Mouse (Mus musculus) midbrain, embryonic 15.5 days (tissue): Measurements from ENCODE around the gene Ncf1. TPM values are rescaled to one million over a fixed set of nuclear protein-coding genes. Genes with fewer than 3 reads are reported as not detected.

ENCODE experiments used
- ATAC-seq: fragments of 200-750 bp; cut with Nextera tagmentation; replicated peaks from 2 replicates; pipeline ENCODE4 v1.8.0; 2017; ENCODE audit warnings: moderate TSS enrichment
- H3K27ac ChIP-seq: fragments of 300-500 bp; sonication (generic); 2 replicates; pipeline ENCODE4 v1.5.1; 2015; ENCODE audit warnings: mild to moderate bottlenecking, inconsistent platforms
- H3K27me3 ChIP-seq: fragments of 300-500 bp; sonication (generic); replicated peaks from 2 replicates; pipeline ENCODE4 v1.6.1; 2015; ENCODE audit warnings: inconsistent platforms
- H3K36me3 ChIP-seq: fragments of 300-500 bp; sonication (generic); replicated peaks from 2 replicates; pipeline ENCODE4 v1.6.1; 2015; ENCODE audit warnings: inconsistent platforms
- H3K4me1 ChIP-seq: fragments of 300-500 bp; sonication (generic); 2 replicates; pipeline ENCODE4 v1.6.1; 2015; ENCODE audit warnings: inconsistent platforms
- H3K4me2 ChIP-seq: fragments of 300-500 bp; sonication (generic); 2 replicates; pipeline ENCODE4 v1.6.1; 2015; ENCODE audit warnings: inconsistent platforms, mild to moderate bottlenecking, moderate library complexity
- H3K4me3 ChIP-seq: fragments of 300-500 bp; sonication (generic); 2 replicates; pipeline ENCODE4 v1.5.1; 2015; ENCODE audit warnings: mild to moderate bottlenecking, inconsistent platforms
- H3K9ac ChIP-seq: fragments of 300-500 bp; sonication (generic); 2 replicates; pipeline ENCODE4 v1.6.1; 2015; ENCODE audit warnings: mild to moderate bottlenecking, inconsistent platforms
- H3K9me3 ChIP-seq: fragments of 300-500 bp; sonication (generic); 2 replicates; pipeline ENCODE4 v1.6.1; 2016; ENCODE audit warnings: inconsistent platforms
- WGBS: fragments of 180-500 bp; shearing (Covaris S2); methylation state at CpG from one replicate; pipeline ENCODE4 v1.1.7; 2015; ENCODE audit warnings: mixed read lengths; 5-methylcytosine and 5-hydroxymethylcytosine counted together
- polyA plus RNA-seq: library from polyadenylated mRNA; unstranded; fragments of >200 nt; fragmentation: Nextera tagmentation; extraction: Ambion mirVana; gene quantifications from 2 replicates; pipeline ENCODE4 v1.2.1, GENCODE M21; 2015

The Ncf1 gene
- polyA plus RNA-seq, 1 experiment from 2014 or later: 3.3 TPM

DNA sequence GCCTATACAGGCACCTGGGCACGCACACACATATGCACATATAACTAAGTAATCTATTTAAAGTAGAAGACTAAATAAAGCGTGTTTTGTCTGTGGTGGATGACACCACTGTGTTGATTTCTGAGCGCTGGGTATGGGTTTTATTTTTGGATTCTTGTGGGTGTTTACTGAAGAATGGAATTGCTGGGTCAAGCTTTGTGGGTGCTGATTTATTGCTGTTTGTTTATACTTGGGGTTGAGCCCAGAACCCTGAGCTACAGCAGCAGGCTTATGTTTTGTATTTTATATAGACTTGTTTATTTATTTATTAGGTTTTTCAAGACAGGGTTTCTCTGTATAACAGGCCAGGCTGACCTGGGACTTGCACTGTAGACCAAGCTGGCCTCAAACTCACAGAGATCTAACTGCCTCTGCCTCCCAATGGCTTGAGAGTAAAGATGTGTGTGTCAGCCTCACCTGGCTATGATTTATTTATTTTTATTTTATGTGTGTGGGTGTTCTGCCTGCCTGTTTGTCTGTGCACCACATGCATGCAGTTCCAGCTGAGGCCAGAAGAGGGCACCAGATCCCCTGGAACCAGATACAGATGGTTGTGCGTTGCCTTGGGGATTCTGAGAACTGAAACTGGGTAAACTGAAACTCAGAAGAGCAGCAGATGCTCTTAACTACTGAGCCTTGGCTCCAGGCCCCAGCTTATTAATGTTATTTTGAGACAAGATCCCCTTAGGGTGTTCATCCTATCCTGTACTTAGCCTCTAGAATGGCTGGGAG lies 42.3 kb downstream of the Ncf1 start:
- Histone ChIP-seq H3K27ac (no peak overlapping the region), H3K9ac (no peak overlapping the region), H3K9me3 (no peaks in the 10 kb centered on the region), H3K4me3 (no peak overlapping the region), H3K4me2 (no peak overlapping the region), H3K27me3 (no peaks in the 10 kb centered on the region), H3K36me3 (no peaks in the 10 kb centered on the region), H3K4me1 (peaks cover 12% of the 10 kb centered on the region)
- 77% methylated on average over 4 of the region's 4 CpGs for WGBS
- no peak for ATAC-seq

DNA sequence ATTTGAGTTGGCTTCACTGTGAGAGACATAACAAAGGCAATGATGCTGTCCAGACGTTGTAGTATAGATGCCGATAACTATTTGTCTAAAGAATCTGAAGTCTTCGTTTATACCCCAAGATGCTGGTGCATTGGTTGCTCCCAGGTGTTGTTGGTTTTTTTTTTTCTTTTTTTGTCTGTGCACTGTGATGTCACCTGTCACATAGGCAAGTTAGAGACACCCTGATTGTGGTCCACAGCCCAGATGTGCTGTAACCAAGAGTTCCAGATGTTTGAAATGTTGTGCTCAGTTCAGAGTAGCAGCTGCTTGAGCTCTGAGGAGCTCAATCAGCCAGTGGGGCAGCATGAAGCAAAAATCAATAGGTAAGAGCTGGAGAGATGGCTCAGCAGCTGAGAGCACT lies 43.4 kb downstream of the Ncf1 start:
- Histone ChIP-seq H3K4me2 (no peak overlapping the region), H3K27me3 (no peaks in the 10 kb centered on the region), H3K9ac (no peak overlapping the region), H3K4me3 (no peak overlapping the region), H3K27ac (no peak overlapping the region), H3K9me3 (no peaks in the 10 kb centered on the region), H3K4me1 (peaks cover 12% of the 10 kb centered on the region), H3K36me3 (no peaks in the 10 kb centered on the region)
- WGBS: 92% methylated on average over 3 of the region's 3 CpGs
- no peak for ATAC-seq

DNA sequence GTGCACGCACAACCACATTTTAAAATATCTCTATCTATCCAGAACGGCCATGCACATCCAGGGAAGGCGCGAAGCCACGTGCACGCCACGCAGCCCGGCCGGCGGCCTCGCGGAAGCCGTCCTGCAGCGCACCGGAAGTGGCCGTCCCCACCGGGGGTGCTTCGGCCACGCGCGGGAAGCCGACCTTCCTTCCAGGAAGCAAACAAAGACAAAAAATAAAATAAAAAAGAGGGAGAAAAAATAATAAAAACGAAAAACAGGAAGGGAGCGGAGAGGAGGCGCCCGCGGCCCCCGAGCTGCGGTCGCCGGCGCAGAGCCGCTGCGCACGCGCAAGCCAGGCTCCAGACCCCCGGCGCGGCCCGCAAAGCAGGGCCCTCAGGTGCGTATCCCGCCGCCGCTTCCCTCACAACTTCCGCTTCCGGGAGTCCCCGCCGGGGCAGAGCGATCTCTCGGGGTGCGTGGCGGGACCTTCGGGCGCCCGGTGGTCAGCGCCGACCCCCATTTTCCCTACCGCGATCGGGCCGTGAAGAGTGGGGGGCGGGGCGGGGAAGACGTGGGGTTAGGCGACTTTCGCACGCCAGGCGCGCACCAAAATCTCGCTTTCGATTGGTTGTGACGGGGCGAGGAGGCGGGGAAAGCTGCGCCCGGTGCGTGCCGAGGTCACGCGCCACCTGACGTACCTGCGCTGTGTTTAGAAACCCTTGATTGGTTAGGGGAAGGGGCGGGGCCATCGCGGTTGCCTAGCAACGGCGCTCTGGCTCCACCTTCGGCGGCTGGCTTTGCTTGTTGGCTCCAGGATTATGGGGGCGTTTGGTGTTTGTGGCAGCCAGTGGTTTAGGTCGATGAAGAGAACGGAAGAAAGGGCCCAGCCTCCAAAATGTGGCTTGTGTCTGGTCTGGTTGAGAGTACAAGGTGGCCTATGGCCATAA lies 45.3 kb downstream of the Ncf1 start, which contains the start of gene Gtf2ird2:
TSS of gene Gtf2ird2 (plus strand) at position 140 of the 929 bp plus-strand sequence.
- Histone ChIP-seq H3K36me3 (no peaks in the 10 kb centered on the region), H3K9me3 (no peaks in the 10 kb centered on the region), H3K9ac (peak within 1 kb of the TSS; percentile 83), H3K27ac (peak within 1 kb of the TSS; percentile 95), H3K4me2 (peak within 1 kb of the TSS; percentile 90), H3K4me3 (peak within 1 kb of the TSS; percentile 68), H3K4me1 (peaks cover 12% of the 10 kb centered on the region), H3K27me3 (no peaks in the 10 kb centered on the region)
- ATAC-seq: peak; percentile 96
- WGBS: under 1% methylated on average over 92 of the region's 92 CpGs

DNA sequence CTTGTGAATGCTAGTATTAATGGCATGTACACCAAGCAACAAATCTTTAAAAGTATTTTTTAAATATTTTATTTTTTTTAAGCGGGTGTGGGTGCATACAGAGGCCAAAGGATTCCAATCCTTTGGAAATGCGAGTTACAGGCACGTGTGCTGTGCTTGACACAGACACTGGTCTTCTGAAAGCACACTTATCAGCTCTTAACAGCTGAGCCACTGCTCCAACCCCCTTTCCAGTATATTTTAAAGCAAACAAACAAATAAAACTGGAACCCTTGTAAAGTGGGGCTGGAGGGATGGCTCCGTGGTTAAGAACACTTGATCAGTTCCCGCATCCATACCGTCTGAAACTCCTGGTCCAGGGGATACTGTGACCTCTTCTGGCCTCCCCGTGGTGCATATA lies 46.3 kb downstream of the Ncf1 start:
- H3K4me1 ChIP-seq: peaks cover 12% of the 10 kb centered on the region
- ATAC-seq: no peak
- H3K36me3 ChIP-seq: no peaks in the 10 kb centered on the region
- peak overlapping the region; percentile 95 for H3K27ac ChIP-seq
- H3K27me3 ChIP-seq: no peaks in the 10 kb centered on the region
- H3K9me3 ChIP-seq: no peaks in the 10 kb centered on the region
- peak overlapping the region; percentile 68 for H3K4me3 ChIP-seq
- WGBS: 57% methylated on average over 7 of the region's 7 CpGs
- H3K9ac ChIP-seq: peak overlapping the region; percentile 83
- peak overlapping the region; percentile 90 for H3K4me2 ChIP-seq

DNA sequence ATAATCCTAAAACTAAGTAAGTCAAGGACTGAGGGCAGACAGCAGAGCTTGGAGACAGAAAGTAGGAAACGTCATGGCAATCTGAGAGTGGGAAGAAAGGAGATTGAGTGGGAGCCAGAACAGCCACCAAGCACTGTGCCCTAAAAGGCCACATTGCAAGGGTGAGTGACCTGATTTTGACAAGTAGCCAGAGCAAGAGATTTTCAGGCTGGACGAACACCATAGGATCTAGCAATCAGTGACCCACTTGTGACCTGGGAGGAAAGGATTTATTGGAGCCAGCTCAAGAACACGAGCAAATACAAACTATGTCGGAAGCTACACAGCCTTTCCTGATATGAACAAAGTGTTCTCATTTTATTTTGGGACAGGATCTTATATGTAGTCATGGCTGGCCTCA lies 46.7 kb downstream of the Ncf1 start:
- Histone ChIP-seq H3K27me3 (no peaks in the 10 kb centered on the region), H3K27ac (no peak overlapping the region), H3K4me1 (peaks cover 12% of the 10 kb centered on the region), H3K36me3 (no peaks in the 10 kb centered on the region), H3K4me3 (peak overlapping the region; percentile 68; the same call in 1 of the 2 replicates), H3K4me2 (peak overlapping the region; percentile 90), H3K9me3 (no peaks in the 10 kb centered on the region), H3K9ac (peak overlapping the region; percentile 83; the same call in 1 of the 2 replicates)
- 60% methylated on average over 4 of the region's 4 CpGs for WGBS
- no peak for ATAC-seq

DNA sequence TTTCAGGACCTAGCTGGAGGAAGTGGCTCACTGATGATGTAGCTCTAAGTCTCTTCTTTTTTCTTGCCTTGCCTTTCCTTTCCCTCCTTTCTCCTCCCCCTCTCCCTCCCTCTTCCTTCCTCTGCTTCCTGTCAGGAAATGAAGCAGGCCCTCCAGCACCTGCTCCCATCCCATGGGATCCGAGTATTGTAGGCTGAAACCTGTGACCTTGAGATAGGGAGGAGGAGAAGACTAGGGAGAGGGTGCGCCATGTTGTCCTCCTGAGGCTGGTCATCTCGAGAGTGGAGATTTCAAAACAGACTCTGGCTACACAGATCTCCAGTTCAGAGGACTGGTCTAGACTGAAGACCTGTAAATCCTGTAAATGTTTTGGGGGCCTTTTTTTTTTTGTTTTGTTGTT lies 47.3 kb downstream of the Ncf1 start:
- H3K4me2 ChIP-seq: no peak overlapping the region
- no peak overlapping the region for H3K4me3 ChIP-seq
- H3K4me1 ChIP-seq: peaks cover 12% of the 10 kb centered on the region
- 59% methylated on average over 3 of the region's 3 CpGs for WGBS
- no peaks in the 10 kb centered on the region for H3K9me3 ChIP-seq
- no peak overlapping the region for H3K9ac ChIP-seq
- H3K27ac ChIP-seq: no peak overlapping the region
- no peaks in the 10 kb centered on the region for H3K36me3 ChIP-seq
- no peaks in the 10 kb centered on the region for H3K27me3 ChIP-seq
- no peak for ATAC-seq

DNA sequence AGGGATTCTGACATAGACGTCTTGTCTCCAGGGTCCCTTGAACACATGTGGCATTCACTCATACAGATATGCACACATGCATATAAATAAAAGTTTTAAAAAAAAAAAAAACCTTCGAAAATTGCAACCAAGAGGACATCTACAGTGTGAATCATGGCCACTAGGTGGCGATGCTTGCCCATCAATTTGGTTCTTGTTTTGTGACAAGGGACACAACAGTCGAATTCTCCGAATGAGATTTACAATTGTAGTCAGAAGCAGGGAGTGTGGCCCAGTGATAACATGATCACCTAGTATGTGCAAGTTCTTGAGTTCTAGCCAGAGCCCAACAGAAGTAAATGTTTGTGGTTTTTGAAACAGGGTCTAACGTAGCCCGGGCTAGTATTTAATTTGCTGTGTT lies 49.6 kb downstream of the Ncf1 start:
- H3K4me1 ChIP-seq: peaks cover 23% of the 10 kb centered on the region
- no peaks in the 10 kb centered on the region for H3K36me3 ChIP-seq
- H3K4me2 ChIP-seq: no peak overlapping the region
- H3K27me3 ChIP-seq: no peaks in the 10 kb centered on the region
- no peak overlapping the region for H3K27ac ChIP-seq
- no peak for ATAC-seq
- H3K9ac ChIP-seq: no peak overlapping the region
- H3K4me3 ChIP-seq: no peak overlapping the region
- 25% methylated on average over 7 of the region's 7 CpGs for WGBS
- no peaks in the 10 kb centered on the region for H3K9me3 ChIP-seq

DNA sequence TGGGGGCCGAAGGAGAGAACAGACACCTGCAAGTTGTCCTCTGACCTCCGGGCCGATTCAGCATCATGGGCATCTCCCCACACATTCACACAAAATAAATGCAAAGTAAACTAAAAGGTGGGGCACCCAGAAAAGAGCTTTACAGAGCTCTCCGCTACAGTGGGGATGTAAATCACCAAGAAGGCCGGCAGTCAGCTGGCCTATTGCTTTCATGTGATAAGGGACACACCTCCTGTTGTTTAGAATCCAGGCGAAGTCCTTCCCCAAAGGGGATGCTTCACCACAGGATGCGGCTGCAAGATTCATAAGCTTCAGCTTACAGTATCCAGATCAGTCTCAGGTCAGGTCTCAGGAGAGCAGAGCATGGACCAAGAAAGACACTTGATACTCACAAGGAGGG lies 50.9 kb downstream of the Ncf1 start:
- Histone ChIP-seq H3K4me2 (no peak overlapping the region), H3K4me1 (peaks cover 26% of the 10 kb centered on the region), H3K9ac (no peak overlapping the region), H3K9me3 (no peaks in the 10 kb centered on the region), H3K27ac (no peak overlapping the region), H3K27me3 (no peaks in the 10 kb centered on the region), H3K4me3 (no peak overlapping the region), H3K36me3 (no peaks in the 10 kb centered on the region)
- WGBS: 75% methylated on average over 7 of the region's 7 CpGs
- ATAC-seq: no peak

DNA sequence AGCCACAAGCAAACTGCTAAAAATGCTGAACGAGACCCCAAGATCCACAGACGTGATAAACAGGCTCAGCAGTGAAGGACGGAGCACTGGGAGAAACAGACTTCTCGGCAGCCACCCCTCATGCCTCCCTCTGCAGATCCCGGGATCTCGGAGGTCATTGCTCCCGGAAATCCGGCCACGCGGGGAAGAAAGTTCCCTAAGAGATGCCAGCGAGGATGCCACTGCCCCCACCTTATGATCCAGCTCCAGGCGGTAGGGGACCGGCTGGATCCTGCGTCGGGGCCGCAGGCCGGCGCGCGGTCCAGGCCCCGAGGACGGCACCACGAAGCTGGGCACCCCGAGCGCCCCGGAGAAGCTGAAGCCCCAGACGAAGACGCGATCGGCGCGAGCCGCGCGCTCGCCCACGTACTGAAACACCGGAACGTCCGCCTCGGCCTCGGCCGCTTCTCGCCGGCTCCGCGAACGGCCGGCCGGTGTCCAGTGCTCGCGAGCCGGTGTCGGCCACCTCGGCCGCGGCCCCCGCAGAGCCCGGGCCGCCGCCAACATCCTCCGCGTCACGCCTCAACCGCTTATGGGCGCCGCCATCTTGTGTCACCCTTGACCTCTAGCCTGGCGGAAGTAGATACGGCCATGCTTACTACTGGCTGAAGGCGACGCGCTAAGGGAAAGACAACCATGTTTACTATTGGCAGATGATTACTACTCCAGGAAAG lies 53.1 kb downstream of the Ncf1 start, which contains the start of gene Rcc1l:
TSS of gene Rcc1l (minus strand) at position 606 of the 713 bp plus-strand sequence.
- Histone ChIP-seq H3K4me1 (peaks cover 15% of the 10 kb centered on the region), H3K4me3 (peak within 1 kb of the TSS; percentile 86), H3K27me3 (no peaks in the 10 kb centered on the region), H3K9me3 (no peaks in the 10 kb centered on the region), H3K4me2 (peak within 1 kb of the TSS; percentile 72), H3K27ac (peak within 1 kb of the TSS; percentile 72), H3K36me3 (0 out of 2 replicates have a peak, but pooled peaks cover 3% of the 10 kb centered on the region), H3K9ac (peak within 1 kb of the TSS; percentile 51)
- WGBS: under 1% methylated on average over 72 of the region's 72 CpGs
- peak; percentile 92 for ATAC-seq

DNA sequence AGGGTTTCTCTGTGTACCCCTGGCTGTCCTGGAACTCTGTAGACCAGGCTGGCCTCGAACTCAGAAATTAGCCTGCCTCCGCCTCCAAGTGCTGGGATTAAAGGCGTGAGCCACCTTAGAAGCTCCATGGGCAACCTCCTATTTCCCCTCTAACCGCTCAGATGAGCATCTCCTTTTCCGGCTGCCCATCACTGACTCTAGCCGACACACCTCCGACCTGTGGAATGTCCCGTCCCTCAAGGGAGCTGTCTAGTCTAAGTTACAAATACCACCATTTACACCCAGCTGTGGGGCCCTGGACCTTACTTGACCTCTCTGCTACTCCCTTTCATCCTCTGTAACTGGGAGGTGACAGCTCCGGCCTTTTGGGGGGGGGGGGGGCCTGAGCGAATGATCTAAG lies 53.7 kb downstream of the Ncf1 start:
- Histone ChIP-seq H3K36me3 (0 out of 2 replicates have a peak, but pooled peaks cover 6% of the 10 kb centered on the region), H3K27ac (peak overlapping the region; percentile 72), H3K4me1 (peaks cover 15% of the 10 kb centered on the region), H3K9ac (peak overlapping the region; percentile 51), H3K4me3 (peak overlapping the region; percentile 86), H3K27me3 (no peaks in the 10 kb centered on the region), H3K4me2 (peak overlapping the region; percentile 72), H3K9me3 (no peaks in the 10 kb centered on the region)
- 11% methylated on average over 10 of the region's 10 CpGs for WGBS
- 0 out of 2 replicates have a peak, but pooled peaks have one; percentile 2 for ATAC-seq

DNA sequence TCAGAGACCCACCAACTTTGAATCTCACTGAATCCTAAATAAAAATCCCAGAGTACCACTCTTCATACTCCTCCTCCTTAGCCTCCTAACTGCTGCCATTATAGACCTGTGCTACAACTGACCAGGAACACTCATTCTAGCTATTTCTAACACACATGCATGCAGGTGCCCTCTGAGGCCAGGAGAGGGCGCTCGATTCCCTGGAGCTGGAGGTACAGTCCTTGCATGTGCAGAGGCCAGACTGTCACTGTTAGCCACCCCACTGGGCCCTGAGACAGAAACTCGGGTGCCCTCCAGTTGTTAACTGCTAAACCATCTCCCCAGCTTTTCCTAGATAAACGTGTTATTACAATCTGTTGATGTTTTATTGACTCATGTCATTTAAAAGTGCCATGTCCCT lies 56.2 kb downstream of the Ncf1 start:
- H3K9ac ChIP-seq: no peak overlapping the region

More for the DNA sequence above, 56.2 kb downstream of the Ncf1 start:
- no peak for ATAC-seq
- no peaks in the 10 kb centered on the region for H3K27me3 ChIP-seq
- 43% methylated on average over 4 of the region's 4 CpGs for WGBS
- no peak overlapping the region for H3K4me2 ChIP-seq
- 0 out of 2 replicates have a peak, but pooled peaks cover 6% of the 10 kb centered on the region for H3K36me3 ChIP-seq
- H3K27ac ChIP-seq: no peak overlapping the region
- no peaks in the 10 kb centered on the region for H3K9me3 ChIP-seq
- peaks cover 15% of the 10 kb centered on the region for H3K4me1 ChIP-seq
- H3K4me3 ChIP-seq: no peak overlapping the region
